Mouse (Mus musculus) kidney, adult 2 months (tissue): ENCODE data around the gene Dnmt3l.
"Not testable (repeated sequence)": the region's sequence is repeated elsewhere in the genome, so short reads cannot be mapped to it uniquely, and the experiment has no call there.

Experiments
- CTCF ChIP-seq: fragments of 200-500 bp; conservative IDR thresholded peaks from 2 replicates; pipeline ENCODE4 v1.5.1; 2011; ENCODE audit warnings: low read depth, mild to moderate bottlenecking, control low read depth, low read length, moderate library complexity, mixed read lengths; ENCODE audit not compliant: insufficient read depth, insufficient read length
- POLR2A ChIP-seq: fragments of 200-500 bp; IDR thresholded peaks from one replicate; pipeline ENCODE4 v1.6.1; 2011; ENCODE audit warnings: low read depth, low read length, control low read depth

GRCm38 (mm10) chr10:78099860-78100259 lies 58.1 kb downstream of the Dnmt3l start:
- TF ChIP-seq POLR2A, CTCF: not testable (repeated sequence)
